In genomic region chr4:33310840-33311437, GRCm38 (mm10) we compare ENCODE assay signal across 7 mouse cellular contexts. TPM values are rescaled to one million over a fixed set of nuclear protein-coding genes. Genes with fewer than 3 reads are reported as not detected.
DNase-seq lines count a peak whose midpoint lies in the region; ATAC-seq and TF ChIP-seq lines count a peak whose summit lies in the region.

No protein-coding gene starts in this region.

- TF ChIP-seq CTCF in testis, adult 2 months (IDR thresholded peaks at IDR 0.05; ENCODE audit: control insufficient read depth, insufficient read depth, insufficient replicate concordance, low read depth, low read length) = no peak

- no peak for DNase-seq in testis, postnatal 14 days (ENCODE audit: low spot score)
- no peak for DNase-seq in forebrain, embryonic 10.5 days (ENCODE audit: extremely low spot score, low spot score)
- peak; percentile 38 for DNase-seq in liver, embryonic 11.5 days (ENCODE audit: low spot score)
- no peak for DNase-seq in spleen, postnatal 4 days (ENCODE audit: low spot score in 2 of 2)
- no peak for DNase-seq in cerebellum, adult 9-10 months
- no peak for DNase-seq in testis, postnatal 10 days (ENCODE audit: low spot score)

- no peaks in the 10 kb centered on the region for H3K9me3 ChIP-seq in forebrain, embryonic 10.5 days
- no peaks in the 10 kb centered on the region for H3K9me3 ChIP-seq in liver, embryonic 11.5 days (ENCODE audit: control insufficient read depth, low read length)

- peak overlapping the region; percentile 89 for H3K27ac ChIP-seq in testis, adult 2 months (ENCODE audit: control insufficient read depth, insufficient read depth, low read depth, low read length)
- peak overlapping the region; percentile 90 for H3K27ac ChIP-seq in forebrain, embryonic 10.5 days
- H3K27ac ChIP-seq in liver, embryonic 11.5 days (ENCODE audit: low read depth, low read length) = no peak overlapping the region

- no peak for ATAC-seq in liver, embryonic 11.5 days (replicated peaks; ENCODE audit: low FRiP score)

- peak overlapping the region; percentile 76 for H3K9ac ChIP-seq in liver, embryonic 11.5 days (ENCODE audit: low read depth, low read length)

- TF ChIP-seq POLR2A in testis, adult 2 months (IDR thresholded peaks at IDR 0.05; ENCODE audit: control insufficient read depth, low read depth, low read length) = no peak

- peak overlapping the region; percentile 78 for H3K4me2 ChIP-seq in liver, embryonic 11.5 days

- no peaks in the 10 kb centered on the region for H3K36me3 ChIP-seq in testis, adult 2 months (ENCODE audit: control insufficient read depth, insufficient read depth, low read length)
- H3K36me3 ChIP-seq in forebrain, embryonic 10.5 days (replicated peaks) = peaks cover 9% of the 10 kb centered on the region
- no peaks in the 10 kb centered on the region for H3K36me3 ChIP-seq in liver, embryonic 11.5 days (ENCODE audit: control insufficient read depth, insufficient read depth, low read length)

- peak overlapping the region; percentile 97 for H3K4me3 ChIP-seq in testis, adult 2 months (ENCODE audit: control insufficient read depth, low read depth, low read length)
- peak overlapping the region; percentile 93 for H3K4me3 ChIP-seq in forebrain, embryonic 10.5 days
- H3K4me3 ChIP-seq in liver, embryonic 11.5 days (ENCODE audit: low read depth, low read length) = peak overlapping the region; percentile 79

- 24% methylated on average over 12 of the region's 12 CpGs for WGBS in forebrain, embryonic 10.5 days
- WGBS in liver, embryonic 11.5 days = 10% methylated on average over 12 of the region's 12 CpGs

- peaks cover 12% of the 10 kb centered on the region for H3K4me1 ChIP-seq in testis, adult 2 months (ENCODE audit: control insufficient read depth, insufficient read depth, low read length)
- peaks cover 12% of the 10 kb centered on the region for H3K4me1 ChIP-seq in forebrain, embryonic 10.5 days
- 0 out of 2 replicates have a peak, but pooled peaks cover 2% of the 10 kb centered on the region for H3K4me1 ChIP-seq in liver, embryonic 11.5 days (replicated peaks; ENCODE audit: control insufficient read depth, insufficient read depth, low read length)

- no peaks in the 10 kb centered on the region for H3K27me3 ChIP-seq in testis, adult 2 months (ENCODE audit: control insufficient read depth, insufficient read depth, low read length)
- no peaks in the 10 kb centered on the region for H3K27me3 ChIP-seq in forebrain, embryonic 10.5 days (ENCODE audit: poor library complexity, severe bottlenecking)
- no peaks in the 10 kb centered on the region for H3K27me3 ChIP-seq in liver, embryonic 11.5 days (replicated peaks; ENCODE audit: control insufficient read depth, insufficient read depth, low read length)

RNA-seq across cellular contexts. Expression of gene Rngtt, which starts 0.8 kb away (rescaled TPM):
- polyA plus RNA-seq in testis, adult 2 months (2012; rRNA removed) = 1.9 and 2.0 TPM in 2 replicates
- polyA plus RNA-seq in forebrain, embryonic 10.5 days (2016; fragmentation: Nextera tagmentation; extraction: Ambion mirVana) = 33.2 and 34.8 TPM in 2 replicates
- 30.1 and 32.6 TPM in 2 replicates for polyA plus RNA-seq in liver, embryonic 11.5 days (2014; fragmentation: Nextera tagmentation; extraction: Ambion mirVana)

RNA-seq across cellular contexts. Expression of gene Pnrc1, which starts 21.0 kb away (rescaled TPM):
- 16.5 and 18.6 TPM in 2 replicates for polyA plus RNA-seq in testis, adult 2 months (2012; rRNA removed)
- 51.6 and 56.2 TPM in 2 replicates for polyA plus RNA-seq in forebrain, embryonic 10.5 days (2016; fragmentation: Nextera tagmentation; extraction: Ambion mirVana)
- polyA plus RNA-seq in liver, embryonic 11.5 days (2014; fragmentation: Nextera tagmentation; extraction: Ambion mirVana) = 58.7 and 59.0 TPM in 2 replicates

Comparison
In these comparisons a context has a peak if more than half of its experiments do, and no peak if none do; other contexts are left out.
1. RNA of gene Rngtt, which starts 0.8 kb away (polyA plus RNA-seq): 33.2 to 34.8 TPM in forebrain, embryonic 10.5 days and 30.1 to 32.6 TPM in liver, embryonic 11.5 days; 1.9 to 2.0 TPM in testis, adult 2 months; every median in the first group is over 10 times any median in the second.
2. Peak in every context shown above with its lines, with median percentiles within 50 percentile points of each other: H3K4me3 ChIP-seq.